Mouse (Mus musculus): ENCODE measurements around the gene Cpped1. TPM values are rescaled to one million over a fixed set of nuclear protein-coding genes. Genes with fewer than 3 reads are reported as not detected.

Gene Cpped1
- total and polyA plus RNA-seq, 2 experiments from 2014 or later, result 33.6 to 53.5 TPM

DNA sequence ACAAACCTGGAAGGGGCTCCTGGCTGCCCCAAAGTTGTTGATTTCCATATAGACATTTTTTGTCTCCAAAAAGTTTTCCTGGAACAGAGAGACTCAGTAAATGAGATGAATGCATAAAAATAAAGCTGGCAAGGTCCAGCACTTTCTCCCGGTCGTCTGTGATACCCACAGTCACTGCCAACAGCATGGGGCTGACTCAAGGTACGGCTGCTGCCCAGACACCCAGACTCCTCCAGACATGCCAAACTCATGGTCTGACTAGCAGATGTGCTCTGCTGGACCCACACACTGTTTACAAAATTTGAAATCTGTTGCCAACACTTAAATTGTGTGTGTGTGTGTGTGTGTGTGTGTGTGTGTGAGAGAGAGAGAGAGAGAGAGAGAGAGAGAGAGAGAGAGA lies 14.4 kb downstream of the Cpped1 start:
- Histone ChIP-seq H3K4me3 (ENCODE audit: low read depth, low read length) (no peak overlapping the region), H3K27me3 (ENCODE audit: control insufficient read depth, insufficient read depth, low read length) (no peaks in the 10 kb centered on the region), H3K9ac (replicated peaks; ENCODE audit: low read depth, low read length) (no peak overlapping the region), H3K4me2 (ENCODE audit: low read depth, low read length) (no peak overlapping the region), H3K27ac (ENCODE audit: low read depth) (no peak overlapping the region), H3K4me1 (ENCODE audit: control insufficient read depth, insufficient read depth) (peaks cover 6% of the 10 kb centered on the region; the same call in 1 of the 2 replicates), H3K36me3 (replicated peaks; ENCODE audit: control insufficient read depth, insufficient read depth, low read length) (no peaks in the 10 kb centered on the region), H3K9me3 (replicated peaks; ENCODE audit: control insufficient read depth, low read length) (no peaks in the 10 kb centered on the region)
- 40% methylated on average over 3 of the region's 3 CpGs for WGBS
- TF ChIP-seq EP300 (IDR thresholded peaks at IDR 0.05; ENCODE audit: low read depth) (no peak), CTCF (IDR thresholded peaks at IDR 0.05; ENCODE audit: low read depth) (no peak)
- ATAC-seq (ENCODE audit: insufficient read depth, low read depth) (0 out of 2 replicates have a peak, but pooled peaks have one; percentile 33), DNase-seq (ENCODE audit: low spot score) (no peak)

DNA sequence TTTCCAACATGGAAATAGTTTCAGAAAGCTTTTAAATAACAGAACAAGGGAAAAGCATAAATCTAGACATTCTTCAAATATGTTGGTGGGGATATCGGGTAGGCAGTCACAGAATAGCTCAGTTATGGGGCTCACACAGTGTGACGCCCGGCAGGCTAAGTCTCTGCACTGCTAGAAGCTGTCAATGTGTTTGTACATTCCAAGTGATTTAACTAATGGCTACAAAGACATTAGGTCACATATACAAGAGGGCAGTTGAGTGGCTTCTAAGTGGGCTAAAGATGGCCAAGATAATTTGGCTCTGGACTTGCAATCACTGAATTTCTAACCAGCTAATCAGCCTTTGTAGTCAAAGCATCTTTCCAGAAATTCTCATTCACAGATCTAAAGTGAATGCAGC lies 19.1 kb downstream of the Cpped1 start:
- TF ChIP-seq EP300 (IDR thresholded peaks at IDR 0.05; ENCODE audit: low read depth) (no peak), CTCF (IDR thresholded peaks at IDR 0.05; ENCODE audit: low read depth) (no peak)
- Histone ChIP-seq H3K4me2 (ENCODE audit: low read depth, low read length) (no peak overlapping the region), H3K36me3 (replicated peaks; ENCODE audit: control insufficient read depth, insufficient read depth, low read length) (peaks cover 24% of the 10 kb centered on the region), H3K4me1 (ENCODE audit: control insufficient read depth, insufficient read depth) (peaks cover 6% of the 10 kb centered on the region; the same call in 1 of the 2 replicates), H3K9me3 (replicated peaks; ENCODE audit: control insufficient read depth, low read length) (no peaks in the 10 kb centered on the region), H3K27ac (ENCODE audit: low read depth) (no peak overlapping the region), H3K27me3 (ENCODE audit: control insufficient read depth, insufficient read depth, low read length) (no peaks in the 10 kb centered on the region), H3K9ac (replicated peaks; ENCODE audit: low read depth, low read length) (no peak overlapping the region), H3K4me3 (ENCODE audit: low read depth, low read length) (no peak overlapping the region)
- 40% methylated on average over 3 of the region's 3 CpGs for WGBS
- DNase-seq (ENCODE audit: low spot score) (no peak), ATAC-seq (ENCODE audit: insufficient read depth, low read depth) (no peak)

DNA sequence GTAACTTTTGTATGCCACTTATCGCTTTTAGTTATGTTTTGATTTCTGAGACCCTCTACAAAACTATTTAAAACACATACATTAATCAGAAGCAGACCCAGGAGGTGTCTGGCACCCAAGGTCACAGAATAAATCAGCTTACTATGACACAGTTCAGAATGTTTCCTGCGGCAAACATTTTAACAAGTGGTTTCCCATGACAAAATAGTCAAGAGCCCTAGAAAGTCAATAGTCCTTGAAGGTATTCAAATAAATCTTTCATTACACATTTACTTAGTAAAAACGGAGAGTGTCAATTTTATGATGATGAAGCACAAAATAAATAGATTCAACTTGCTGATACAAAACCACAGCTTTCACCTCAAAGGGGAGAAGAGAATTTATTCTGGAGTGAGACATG lies 19.5 kb downstream of the Cpped1 start:
- Histone ChIP-seq H3K27me3 (ENCODE audit: control insufficient read depth, insufficient read depth, low read length) (no peaks in the 10 kb centered on the region), H3K9ac (replicated peaks; ENCODE audit: low read depth, low read length) (no peak overlapping the region), H3K27ac (ENCODE audit: low read depth) (no peak overlapping the region), H3K4me3 (ENCODE audit: low read depth, low read length) (no peak overlapping the region), H3K36me3 (replicated peaks; ENCODE audit: control insufficient read depth, insufficient read depth, low read length) (peaks cover 29% of the 10 kb centered on the region), H3K4me1 (ENCODE audit: control insufficient read depth, insufficient read depth) (peaks cover 6% of the 10 kb centered on the region; the same call in 1 of the 2 replicates), H3K4me2 (ENCODE audit: low read depth, low read length) (no peak overlapping the region), H3K9me3 (replicated peaks; ENCODE audit: control insufficient read depth, low read length) (no peaks in the 10 kb centered on the region)
- DNase-seq (ENCODE audit: low spot score) (no peak), ATAC-seq (ENCODE audit: insufficient read depth, low read depth) (no peak)
- 88% methylated on average over 3 of the region's 3 CpGs for WGBS
- no peak for TF ChIP-seq EP300 (IDR thresholded peaks at IDR 0.05; ENCODE audit: low read depth)
- no peak for TF ChIP-seq CTCF (IDR thresholded peaks at IDR 0.05; ENCODE audit: low read depth)

DNA sequence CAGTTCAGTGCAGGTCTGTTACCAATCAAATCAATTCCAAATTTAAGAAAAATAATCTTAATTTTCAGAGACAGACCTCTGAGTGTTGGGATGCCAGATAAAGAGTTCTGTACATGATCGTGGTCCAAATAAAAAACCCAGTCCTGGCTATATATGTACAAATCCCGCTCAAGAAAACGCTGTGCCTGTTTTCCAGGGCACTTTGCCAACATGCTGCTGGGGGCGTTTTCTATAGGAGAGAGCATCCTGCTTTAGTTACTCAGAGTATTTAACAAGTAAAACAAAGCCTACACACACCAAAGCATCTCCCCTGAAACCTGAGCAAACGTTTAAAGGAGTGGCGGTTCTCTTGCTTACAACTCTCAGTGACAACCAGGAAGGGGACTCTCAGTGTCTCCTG lies 27.4 kb downstream of the Cpped1 start:
- H3K9ac ChIP-seq (replicated peaks; ENCODE audit: low read depth, low read length), result no peak overlapping the region
- DNase-seq (ENCODE audit: low spot score), result no peak
- no peaks in the 10 kb centered on the region; the same call in 1 of the 2 replicates for H3K4me1 ChIP-seq (ENCODE audit: control insufficient read depth, insufficient read depth)
- no peaks in the 10 kb centered on the region for H3K9me3 ChIP-seq (replicated peaks; ENCODE audit: control insufficient read depth, low read length)
- TF ChIP-seq CTCF (IDR thresholded peaks at IDR 0.05; ENCODE audit: low read depth) (no peak), EP300 (IDR thresholded peaks at IDR 0.05; ENCODE audit: low read depth) (no peak)
- no peaks in the 10 kb centered on the region for H3K27me3 ChIP-seq (ENCODE audit: control insufficient read depth, insufficient read depth, low read length)
- WGBS, result 46% methylated on average over 6 of the region's 6 CpGs
- no peak overlapping the region for H3K4me2 ChIP-seq (ENCODE audit: low read depth, low read length)
- H3K27ac ChIP-seq (ENCODE audit: low read depth), result no peak overlapping the region
- no peak for ATAC-seq (ENCODE audit: insufficient read depth, low read depth)
- no peak overlapping the region for H3K4me3 ChIP-seq (ENCODE audit: low read depth, low read length)
- H3K36me3 ChIP-seq (replicated peaks; ENCODE audit: control insufficient read depth, insufficient read depth, low read length), result peaks cover 52% of the 10 kb centered on the region

DNA sequence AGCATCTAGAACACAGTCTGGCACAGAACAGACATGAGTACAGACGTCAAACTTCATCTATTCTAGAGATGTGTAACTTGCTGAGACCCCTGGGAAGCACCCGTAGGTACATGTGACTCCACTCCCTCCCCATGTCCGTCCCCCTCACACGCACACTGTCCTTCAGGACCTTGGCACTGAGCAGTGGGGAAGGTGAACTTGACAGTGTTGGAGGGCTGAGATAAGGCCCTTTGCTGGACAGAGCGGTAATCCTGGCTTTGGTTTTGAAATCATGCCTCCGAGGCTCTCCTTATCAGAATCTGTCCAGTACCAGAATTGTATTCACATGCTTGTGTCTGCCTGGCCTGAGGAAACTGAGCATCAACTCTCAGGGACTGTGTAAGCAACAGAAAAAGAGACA lies 28.8 kb downstream of the Cpped1 start:
- 33% methylated on average over 6 of the region's 6 CpGs for WGBS
- peak overlapping the region; percentile 25; the same call in 1 of the 2 replicates for H3K27ac ChIP-seq (ENCODE audit: low read depth)
- DNase-seq (ENCODE audit: low spot score) (peak; percentile 38), ATAC-seq (ENCODE audit: insufficient read depth, low read depth) (peak; percentile 91)
- H3K27me3 ChIP-seq (ENCODE audit: control insufficient read depth, insufficient read depth, low read length), result no peaks in the 10 kb centered on the region
- peaks cover 45% of the 10 kb centered on the region for H3K36me3 ChIP-seq (replicated peaks; ENCODE audit: control insufficient read depth, insufficient read depth, low read length)
- H3K9me3 ChIP-seq (replicated peaks; ENCODE audit: control insufficient read depth, low read length), result no peaks in the 10 kb centered on the region
- no peaks in the 10 kb centered on the region; the same call in 1 of the 2 replicates for H3K4me1 ChIP-seq (ENCODE audit: control insufficient read depth, insufficient read depth)
- no peak overlapping the region for H3K4me3 ChIP-seq (ENCODE audit: low read depth, low read length)
- TF ChIP-seq EP300 (IDR thresholded peaks at IDR 0.05; ENCODE audit: low read depth), result no peak
- TF ChIP-seq CTCF (IDR thresholded peaks at IDR 0.05; ENCODE audit: low read depth), result no peak
- H3K9ac ChIP-seq (replicated peaks; ENCODE audit: low read depth, low read length), result no peak overlapping the region
- no peak overlapping the region for H3K4me2 ChIP-seq (ENCODE audit: low read depth, low read length)

DNA sequence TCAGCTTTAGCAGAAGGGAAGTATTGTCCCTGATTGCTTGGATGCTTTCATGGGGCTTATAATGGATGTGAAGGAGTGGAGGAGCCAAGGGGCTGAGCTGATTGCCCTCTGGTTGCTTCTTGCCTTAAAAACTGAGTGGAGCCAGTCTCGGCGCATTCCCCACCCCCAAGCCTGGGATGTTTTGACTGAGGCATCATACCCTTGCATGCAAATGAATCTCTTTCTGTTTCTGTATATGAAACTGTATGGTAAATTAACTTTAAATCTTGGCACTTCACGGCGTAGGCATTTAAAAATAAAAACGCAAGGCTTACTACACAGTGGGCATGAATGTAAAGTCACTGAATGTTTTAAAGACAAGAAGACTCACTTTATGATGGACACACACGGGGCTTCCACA lies 30.0 kb downstream of the Cpped1 start:
- no peak for TF ChIP-seq CTCF (IDR thresholded peaks at IDR 0.05; ENCODE audit: low read depth)
- no peak for TF ChIP-seq EP300 (IDR thresholded peaks at IDR 0.05; ENCODE audit: low read depth)
- DNase-seq (ENCODE audit: low spot score) (no peak), ATAC-seq (ENCODE audit: insufficient read depth, low read depth) (no peak)
- no peak overlapping the region for H3K27ac ChIP-seq (ENCODE audit: low read depth)
- no peaks in the 10 kb centered on the region for H3K27me3 ChIP-seq (ENCODE audit: control insufficient read depth, insufficient read depth, low read length)
- H3K9ac ChIP-seq (replicated peaks; ENCODE audit: low read depth, low read length), result no peak overlapping the region
- H3K4me2 ChIP-seq (ENCODE audit: low read depth, low read length), result no peak overlapping the region
- H3K4me1 ChIP-seq (ENCODE audit: control insufficient read depth, insufficient read depth), result no peaks in the 10 kb centered on the region; the same call in 1 of the 2 replicates
- 91% methylated on average over 6 of the region's 6 CpGs for WGBS
- no peaks in the 10 kb centered on the region for H3K9me3 ChIP-seq (replicated peaks; ENCODE audit: control insufficient read depth, low read length)
- H3K4me3 ChIP-seq (ENCODE audit: low read depth, low read length), result no peak overlapping the region
- H3K36me3 ChIP-seq (replicated peaks; ENCODE audit: control insufficient read depth, insufficient read depth, low read length), result peaks cover 42% of the 10 kb centered on the region

Measured in heart, postnatal 0 days (tissue).